Mouse (Mus musculus) erythroid progenitor cell, adult 5-6 weeks (primary cell): ENCODE measurements around the gene Ubb. TPM values are rescaled to one million over a fixed set of nuclear protein-coding genes. Genes with fewer than 3 reads are reported as not detected.
"Not testable (repeated sequence)": the region's sequence is repeated elsewhere in the genome, so short reads cannot be mapped to it uniquely, and the experiment has no call there.

Experiments used
- ATAC-seq: replicated peaks from 2 replicates; pipeline ENCODE4 v1.8.0; 2016; ENCODE audit warnings: moderate number of reproducible peaks, mild to moderate bottlenecking, moderate TSS enrichment, inconsistent platforms; ENCODE audit not compliant: poor library complexity, low FRiP score, severe bottlenecking
- total RNA-seq, 2 experiments: library from RNA; stranded (forward) in 1 of 2; stranded (reverse) in 1 of 2; fragments of 150-400 nt in 1 of 2; fragments of 186-747, 209-891 nt in 1 of 2; gene quantifications; 2 replicates each; pipeline versions ENCODE4 v1.2.3 to v1.2.4; 2015 to 2017; ENCODE audit warnings: low replicate concordance in 2 of 2

The Ubb gene
- total RNA-seq (2015; ENCODE audit: low replicate concordance) = 699 and 746 TPM in 2 replicates
- total RNA-seq (2017; ENCODE audit: low replicate concordance) = 465 and 536 TPM in 2 replicates

- peak; percentile 91 for ATAC-seq
Observed at GRCm38 (mm10) chr11:62550727-62551225, at the start of gene Ubb. TSS of gene Ubb (plus strand) at chr11:62551171.

GRCm38 (mm10) chr11:62507683-62508082, 43.3 kb upstream of the Ubb start:
- no peak for ATAC-seq

- not testable (repeated sequence) for ATAC-seq
Observed at GRCm38 (mm10) chr11:62508365-62508764, 42.6 kb upstream of the Ubb start.

DNA sequence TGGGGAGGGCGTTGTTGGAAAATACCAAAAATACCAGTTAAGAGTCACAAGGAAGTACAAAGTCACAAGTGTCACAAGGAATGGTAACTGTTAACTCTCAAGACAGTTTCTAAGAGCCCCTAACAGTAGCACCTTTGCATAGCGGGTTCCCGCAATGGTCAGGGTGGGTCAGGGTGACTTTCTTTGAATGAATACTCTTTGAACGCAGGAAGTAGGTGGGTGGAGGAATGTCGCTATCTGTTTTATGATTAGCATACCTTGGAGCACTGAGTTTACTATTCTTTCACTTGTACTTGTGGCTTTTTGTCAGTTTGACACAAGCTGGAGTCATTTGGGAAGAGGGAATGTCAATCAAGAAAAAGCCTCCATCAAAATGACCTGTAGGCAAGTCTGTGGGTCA, 42.2 kb upstream of the Ubb start:
- not testable (repeated sequence) for ATAC-seq

DNA sequence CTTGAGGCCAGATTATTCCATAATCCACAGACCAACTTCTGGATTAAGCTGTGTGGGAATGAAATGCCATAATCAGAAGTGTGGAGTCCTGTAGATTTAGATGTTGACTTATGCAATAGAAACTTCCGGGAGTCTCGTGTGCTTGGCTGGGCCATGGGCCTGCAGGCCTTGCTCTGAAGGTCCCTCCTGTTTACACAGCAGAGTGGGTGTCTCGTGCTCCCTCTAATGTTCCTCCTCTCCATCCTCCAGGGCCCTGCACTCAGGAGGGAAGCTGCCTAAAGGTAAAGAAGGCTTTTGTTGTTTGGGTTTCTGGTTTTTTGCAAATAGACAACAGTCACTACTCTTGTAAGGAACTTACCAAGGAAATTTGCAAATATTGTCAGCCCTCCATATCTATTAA, 41.4 kb upstream of the Ubb start:
- ATAC-seq = no peak

DNA sequence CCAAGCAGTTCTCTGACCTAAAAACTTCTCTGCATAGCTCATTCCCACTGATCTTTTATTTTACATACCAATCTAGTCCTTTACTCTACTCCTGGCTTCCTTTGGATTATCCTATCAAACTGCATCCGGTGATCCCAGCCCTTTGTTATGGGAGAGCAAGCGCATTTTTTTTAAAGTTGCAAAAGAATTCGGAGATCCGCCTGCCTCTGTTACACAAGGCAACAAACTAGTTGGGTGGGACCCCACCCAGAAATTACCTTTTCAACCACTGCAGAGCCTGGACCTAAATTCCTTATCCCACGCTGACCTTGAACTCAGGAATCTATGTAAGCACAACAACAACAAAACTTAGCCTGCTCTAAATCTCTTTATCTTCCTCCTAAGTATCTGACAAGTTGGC, 40.0 kb upstream of the Ubb start:
- no peak for ATAC-seq

- ATAC-seq = no peak
Observed at GRCm38 (mm10) chr11:62511444-62512202, 39.3 kb upstream of the Ubb start.

DNA sequence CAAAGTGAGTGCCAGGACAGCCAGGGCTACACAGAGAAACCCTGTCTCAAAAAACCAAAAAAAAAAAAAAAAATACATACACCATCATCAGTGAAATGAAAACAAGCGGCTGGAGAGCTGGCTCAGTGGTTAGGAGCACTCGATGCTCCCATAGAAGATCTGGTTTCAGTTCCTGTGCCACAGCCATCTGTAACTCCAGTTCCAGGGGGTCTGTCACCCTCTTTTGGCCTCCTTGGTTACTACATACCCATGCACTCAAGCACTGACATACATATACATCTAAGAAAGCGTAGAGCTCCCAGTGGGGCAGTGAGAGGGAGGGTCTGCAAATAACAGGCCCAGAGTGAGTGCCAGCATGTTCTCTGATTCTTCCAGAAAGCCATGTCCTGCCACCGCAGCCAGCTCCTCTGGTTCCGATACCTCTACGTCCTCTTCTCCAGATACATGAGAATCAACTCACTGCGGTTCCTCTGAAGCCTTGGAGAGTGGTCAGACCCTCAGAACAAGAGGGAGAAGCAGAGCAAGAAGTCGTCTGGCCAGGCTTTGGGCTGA, 38.4 kb upstream of the Ubb start:
- no peak for ATAC-seq

GRCm38 (mm10) chr11:62513311-62513710, 37.7 kb upstream of the Ubb start:
- no peak for ATAC-seq

DNA sequence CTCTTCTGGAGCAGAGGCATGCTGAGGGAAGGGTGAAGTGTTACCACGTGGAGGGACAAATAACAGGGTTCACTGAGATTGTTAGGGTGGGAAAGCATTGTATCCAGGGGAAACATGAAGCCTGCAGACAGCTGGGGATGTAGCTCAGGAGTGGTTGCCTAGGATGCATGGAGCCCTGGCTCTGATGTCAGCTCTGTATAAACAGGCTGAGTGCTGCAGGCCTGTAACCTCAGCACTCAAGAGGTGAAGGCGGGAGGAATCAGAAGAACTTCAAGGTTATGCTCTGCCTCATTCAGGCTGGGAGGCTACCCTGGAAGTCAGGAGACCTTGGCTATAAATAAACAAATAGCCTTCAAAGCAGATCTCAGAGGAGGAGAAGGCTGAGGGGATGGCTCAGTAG, 32.0 kb upstream of the Ubb start:
- ATAC-seq = no peak

DNA sequence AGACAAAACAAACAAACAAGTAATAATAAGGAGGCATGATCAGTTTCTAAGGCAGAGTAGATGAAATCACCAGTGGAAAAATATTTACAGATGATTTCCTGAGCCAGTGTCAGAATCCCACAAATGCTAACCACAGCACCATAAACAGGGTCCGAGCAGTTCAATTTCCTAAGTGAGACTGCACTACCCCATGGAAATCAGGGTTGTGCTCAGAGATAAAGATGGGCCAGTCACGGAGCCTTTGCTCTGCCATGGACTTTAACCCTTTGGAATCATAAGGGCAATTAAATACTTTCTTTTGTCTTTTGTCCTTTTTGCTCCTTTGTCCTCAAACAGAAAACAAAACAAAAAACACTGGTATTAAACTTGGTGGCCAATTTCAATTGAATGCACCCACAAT, 28.7 kb upstream of the Ubb start:
- ATAC-seq = no peak

DNA sequence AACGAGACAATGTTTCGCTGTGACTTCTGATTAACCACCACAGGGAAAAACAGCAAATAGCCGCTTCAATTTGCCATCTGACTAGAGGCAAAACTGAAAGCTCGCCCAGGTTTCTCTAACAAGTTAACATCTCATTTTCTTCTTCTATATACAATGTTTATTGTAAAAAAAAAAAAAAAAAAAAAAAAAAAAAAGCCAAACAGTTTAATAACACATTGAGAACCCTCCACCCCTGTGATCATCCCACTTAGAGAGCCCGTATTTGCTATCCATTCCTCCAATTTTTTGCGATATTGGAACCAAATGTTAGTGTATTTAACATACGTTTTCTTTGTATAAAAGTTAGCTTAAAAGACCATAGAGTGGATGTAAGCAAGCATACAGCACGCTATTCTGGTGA, 13.9 kb upstream of the Ubb start:
- ATAC-seq = no peak

DNA sequence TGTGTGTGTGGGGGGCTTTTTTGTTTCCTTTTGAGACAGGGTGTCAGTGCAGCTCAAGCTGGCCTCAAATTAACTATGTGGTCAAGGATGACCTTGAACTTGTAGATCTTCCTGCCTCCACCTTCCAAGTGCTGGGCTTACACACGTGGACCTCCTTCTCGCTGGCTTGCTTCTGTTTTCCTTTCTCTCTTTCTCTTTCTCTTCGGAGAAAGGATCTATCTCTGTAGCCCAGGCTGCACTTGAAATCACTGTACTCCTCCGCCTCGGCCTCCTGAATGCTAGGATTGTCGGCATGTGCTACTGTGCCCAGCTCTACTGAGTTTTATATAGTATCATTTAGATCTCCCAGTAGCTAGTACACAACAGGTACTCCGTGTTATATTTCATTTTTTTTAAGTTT, 13.4 kb upstream of the Ubb start:
- ATAC-seq = no peak

- ATAC-seq = peak; percentile 85
Observed at GRCm38 (mm10) chr11:62538321-62539088, 12.5 kb upstream of the Ubb start.

DNA sequence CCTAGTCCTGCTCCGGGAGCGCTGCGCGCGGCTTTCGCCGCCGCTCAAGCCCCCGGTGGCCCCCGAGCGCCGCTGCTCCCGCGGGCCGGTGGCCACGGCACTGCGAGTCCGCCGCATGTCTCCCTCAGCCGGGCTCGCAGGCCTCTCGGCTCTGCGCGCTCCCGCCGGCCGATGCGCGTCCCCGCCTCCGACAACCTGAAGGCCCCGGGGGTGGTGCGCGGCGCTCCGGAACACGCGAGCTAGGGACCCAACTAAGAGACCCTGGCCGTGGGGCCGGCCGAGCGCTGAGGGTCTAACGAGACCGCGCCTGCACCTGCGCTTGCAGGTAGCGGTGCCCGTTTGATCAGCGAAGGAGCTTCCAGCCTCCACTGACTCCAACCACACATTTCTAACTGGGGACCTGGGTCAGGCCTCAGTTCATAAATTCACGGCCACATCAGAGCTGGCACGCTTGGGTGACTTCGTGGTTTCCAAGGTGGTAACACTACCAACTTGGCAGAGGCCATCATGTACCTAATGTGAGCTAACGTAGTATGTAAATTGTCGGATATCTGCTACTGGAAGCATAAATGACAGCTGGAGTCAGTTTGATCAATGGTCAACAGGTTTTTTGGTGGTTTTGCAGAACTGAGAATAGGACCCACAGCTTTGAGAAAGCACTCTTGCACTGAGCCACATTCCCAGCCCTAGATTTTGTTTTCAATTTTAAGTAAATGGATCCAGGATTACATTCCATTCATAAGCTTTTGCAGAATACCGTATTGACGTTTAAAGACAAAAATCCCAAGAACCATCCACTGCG, 11.7 kb upstream of the Ubb start, which contains the start of gene Cenpv:
TSS of gene Cenpv (minus strand) at position 173 of the 802 bp plus-strand sequence.
- ATAC-seq = peak; percentile 70

DNA sequence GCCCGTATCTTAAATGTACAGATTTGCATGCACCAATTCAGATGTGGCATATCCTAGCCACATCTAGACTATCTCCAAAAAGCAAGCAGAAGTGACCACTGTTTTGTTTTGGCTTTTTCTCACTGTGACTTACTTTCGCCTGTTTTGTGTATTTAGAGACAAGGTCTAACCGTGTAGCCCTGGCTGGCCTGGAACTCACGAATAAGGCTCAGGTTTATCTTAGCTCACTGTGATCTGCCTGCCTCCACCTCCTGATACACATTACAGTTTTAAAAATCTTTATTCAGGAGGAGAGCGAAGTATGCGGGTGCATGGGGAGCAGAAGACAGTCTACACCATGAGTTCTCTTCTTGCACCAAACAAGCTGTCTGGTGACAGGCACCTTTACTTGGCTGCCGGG, 10.8 kb upstream of the Ubb start:
- no peak for ATAC-seq

DNA sequence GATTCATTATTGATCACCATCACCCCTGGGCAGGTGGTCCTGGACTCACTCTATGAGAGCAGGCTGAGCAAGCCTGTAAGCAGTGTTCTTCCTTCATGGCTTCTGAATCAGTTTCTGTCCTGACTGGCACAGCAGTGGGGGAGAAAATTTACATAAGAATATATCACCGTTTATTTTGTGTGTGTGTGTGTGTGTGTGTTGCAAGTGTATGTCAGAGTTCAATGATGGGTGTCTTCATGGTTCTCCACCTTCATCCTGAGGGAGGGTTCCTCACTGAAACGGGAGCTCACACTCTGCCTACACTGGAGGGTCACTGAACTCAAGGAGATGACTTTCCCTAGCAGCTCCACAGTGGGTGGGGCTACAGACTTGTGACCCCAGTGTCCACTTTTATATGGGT, 10.0 kb upstream of the Ubb start:
- no peak for ATAC-seq

DNA sequence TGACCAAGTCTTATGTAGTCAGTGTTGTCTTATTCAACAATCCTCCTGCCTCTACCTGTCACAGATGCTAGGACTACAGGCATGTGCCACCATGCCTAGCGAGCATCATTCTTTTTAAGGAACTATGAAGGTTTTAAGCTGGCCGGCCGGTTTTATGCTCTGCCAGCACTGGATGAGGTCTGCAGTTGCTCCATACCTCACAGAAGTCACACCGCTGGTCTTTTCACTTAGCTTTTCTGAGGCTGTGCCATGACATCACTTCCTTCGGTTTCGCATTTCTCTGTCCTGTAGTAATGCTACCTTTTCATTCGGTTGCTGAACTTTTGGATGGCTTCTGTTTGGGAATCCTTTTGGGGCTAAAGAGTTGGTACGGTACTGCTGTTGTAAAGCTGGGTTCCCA, 9.4 kb upstream of the Ubb start:
- no peak for ATAC-seq

GRCm38 (mm10) chr11:62543991-62544390, 7.0 kb upstream of the Ubb start:
- ATAC-seq = no peak

DNA sequence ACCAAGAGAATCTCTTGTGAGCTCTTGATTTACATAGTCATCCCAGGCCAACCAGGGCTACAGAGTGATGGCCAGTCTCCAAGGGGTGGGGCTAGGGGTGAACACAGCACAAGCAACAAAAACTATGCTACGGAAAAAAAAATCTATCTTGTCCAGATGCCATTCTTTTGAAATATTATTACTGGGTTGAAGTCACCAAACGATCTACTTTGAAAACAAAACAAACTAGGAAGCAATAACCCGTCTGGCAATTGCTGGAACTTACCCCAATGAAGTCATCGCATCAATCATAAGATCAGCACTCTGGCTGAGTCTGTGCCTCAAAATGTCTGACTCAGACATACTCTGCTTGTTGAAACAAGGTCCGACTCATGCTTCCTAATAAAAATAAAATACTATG, 1.2 kb upstream of the Ubb start:
- 0 out of 2 replicates have a peak, but pooled peaks have one; percentile 40 for ATAC-seq
